Mouse (Mus musculus) gastrocnemius, adult 2 months (tissue): Measurements from ENCODE around the gene Scd1. TPM values are rescaled to one million over a fixed set of nuclear protein-coding genes. Genes with fewer than 3 reads are reported as not detected.

Source experiments
- DNase-seq: peaks from one replicate; pipeline ENCODE4 v3.0.0; 2022
- H3K27ac ChIP-seq: fragments of 200-600 bp; 2 replicates; pipeline ENCODE4 v1.8.1; 2022; ENCODE audit warnings: mild to moderate bottlenecking
- H3K4me3 ChIP-seq: fragments of 200-600 bp; 2 replicates; pipeline ENCODE4 v1.8.1; 2022; ENCODE audit warnings: mild to moderate bottlenecking, moderate library complexity
- CTCF ChIP-seq: fragments of 200-600 bp; IDR thresholded peaks from 2 replicates; pipeline ENCODE4 v1.8.1; 2022; ENCODE audit warnings: antibody characterized with exemption, mild to moderate bottlenecking, moderate library complexity
- intact Hi-C: fragments of 180-260 bp; cut with DNase I; formaldehyde crosslinking; loops from one replicate; pipeline ENCODE4 v1.15.1; 2025
- long read RNA-seq, 2 experiments: library from polyadenylated mRNA; stranded (forward); transcript quantifications; one replicate each; pipeline ENCODE4 v2.0.0; 2021
- total RNA-seq, 2 experiments: library from RNA; stranded (reverse); gene quantifications; 2 replicates each; pipeline ENCODE4 v1.2.3; 2021

Gene Scd1
- 10 to 100 TPM; 10.9 to 33.9 TPM for total RNA-seq
- long read RNA-seq, experiment 1, full-length matches to known transcripts: 8 of 14 reads
- long read RNA-seq, experiment 1, partial matches to known transcripts: 0 of 14 reads
- long read RNA-seq, experiment 1, other reads (novel, unspliced or antisense): 6 of 14 reads
- long read RNA-seq, experiment 2, full-length matches to known transcripts: 2 of 3 reads
- long read RNA-seq, experiment 2, partial matches to known transcripts: 0 of 3 reads
- long read RNA-seq, experiment 2, other reads (novel, unspliced or antisense): 1 of 3 reads

DNA sequence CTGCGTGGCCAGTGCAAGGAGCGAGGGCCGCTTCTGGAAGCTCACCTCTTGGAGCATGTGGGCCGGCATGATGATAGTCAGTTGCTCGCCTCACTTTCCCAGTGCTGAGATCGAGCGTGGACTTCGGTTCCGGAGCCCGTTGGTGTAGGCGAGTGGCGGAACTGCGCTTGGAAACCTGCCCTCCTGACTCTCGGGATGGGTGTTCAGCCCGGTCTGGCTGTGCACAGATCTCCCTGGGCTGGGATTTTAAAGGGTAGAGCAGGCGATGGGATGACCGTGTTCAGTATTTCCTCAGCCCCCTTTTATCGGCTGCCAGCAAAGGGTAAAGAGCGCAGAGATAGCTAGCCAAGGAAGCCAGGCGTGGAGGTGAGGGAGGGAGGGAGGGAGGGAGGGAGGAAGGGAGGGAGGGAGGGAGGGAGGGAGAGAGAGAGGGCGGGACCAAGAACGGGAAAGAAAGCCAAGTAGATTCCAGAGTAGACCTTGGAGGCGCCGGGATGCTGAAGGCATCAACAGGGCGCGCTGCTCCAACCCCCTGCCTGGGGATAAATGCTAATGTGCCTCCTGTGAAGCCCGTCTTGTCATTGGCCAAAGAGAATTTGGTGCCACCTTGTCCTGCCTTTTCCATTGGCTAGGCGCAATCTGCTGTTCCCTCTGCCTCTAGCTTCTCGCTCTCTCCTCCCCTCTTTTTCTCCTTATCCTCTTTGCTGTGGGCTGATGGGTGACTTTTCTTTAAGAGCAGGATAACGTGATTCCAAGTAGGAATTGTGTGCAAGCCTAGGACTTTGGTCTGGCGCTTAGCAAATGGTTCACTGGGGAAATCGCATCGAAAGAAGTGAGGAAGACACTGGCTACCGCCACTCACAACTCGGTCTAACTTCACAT lies at the start of gene Scd1:
TSS of gene Scd1 (minus strand) at position 539 of the 882 bp plus-strand sequence.
- H3K27ac ChIP-seq: peak within 1 kb of the TSS; percentile 87
- no peak for TF ChIP-seq CTCF
- intact Hi-C loops: loop anchor here (2.0 kb wide), 1 partner anchor 21 kb away; no protein-coding TSS in a partner anchor
- peak; percentile 77 for DNase-seq
- H3K4me3 ChIP-seq: peak within 1 kb of the TSS; percentile 64

DNA sequence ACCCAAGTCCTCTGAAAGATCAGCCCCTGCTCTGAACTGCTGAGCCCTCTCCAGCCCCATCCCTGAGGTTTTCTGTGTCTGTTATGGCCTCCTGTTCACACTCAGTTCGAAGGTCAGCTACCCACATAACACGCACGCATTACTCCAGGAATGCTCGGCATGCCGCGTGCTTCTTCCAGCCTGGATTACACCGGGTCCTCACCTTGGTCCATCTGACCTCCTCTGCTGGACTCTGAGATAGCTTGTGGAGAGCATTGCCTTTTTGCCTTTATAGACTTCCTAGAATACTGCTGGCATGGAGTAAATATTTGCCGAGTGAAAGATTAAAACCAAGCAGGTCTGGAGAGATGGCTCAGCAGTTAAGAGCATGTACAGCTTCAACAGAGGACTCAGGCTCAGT lies 47.7 kb upstream of the Scd1 start:
- no peak for DNase-seq
- Histone ChIP-seq H3K27ac (0 out of 2 replicates have a peak overlapping the region, but pooled peaks have one; percentile 53), H3K4me3 (no peak overlapping the region)
- no peak for TF ChIP-seq CTCF
- intact Hi-C loops: no loop called here

DNA sequence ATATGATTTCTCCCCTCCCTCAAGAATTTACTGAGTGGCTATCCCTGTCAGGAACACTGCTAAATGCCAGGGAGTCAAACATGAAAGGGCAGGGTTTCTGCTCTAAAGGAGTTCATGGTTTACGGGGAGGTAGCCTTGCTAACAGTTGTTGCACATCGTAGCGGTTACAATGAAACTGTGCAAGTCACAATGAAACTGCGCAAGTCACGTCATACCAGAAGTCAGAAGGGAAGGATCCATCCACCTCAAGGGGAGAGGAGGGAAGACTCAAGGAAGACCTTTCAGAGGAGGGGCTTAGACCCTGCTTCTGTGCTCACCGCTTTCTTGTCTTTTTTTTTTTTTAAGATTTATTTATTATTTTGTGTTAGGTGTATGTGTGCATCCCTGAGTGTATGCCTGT lies 47.2 kb upstream of the Scd1 start:
- Histone ChIP-seq H3K4me3 (no peak overlapping the region), H3K27ac (peak overlapping the region; percentile 53; the same call in 1 of the 2 replicates)
- intact Hi-C loops: no loop called here
- TF ChIP-seq CTCF: no peak
- no peak for DNase-seq

DNA sequence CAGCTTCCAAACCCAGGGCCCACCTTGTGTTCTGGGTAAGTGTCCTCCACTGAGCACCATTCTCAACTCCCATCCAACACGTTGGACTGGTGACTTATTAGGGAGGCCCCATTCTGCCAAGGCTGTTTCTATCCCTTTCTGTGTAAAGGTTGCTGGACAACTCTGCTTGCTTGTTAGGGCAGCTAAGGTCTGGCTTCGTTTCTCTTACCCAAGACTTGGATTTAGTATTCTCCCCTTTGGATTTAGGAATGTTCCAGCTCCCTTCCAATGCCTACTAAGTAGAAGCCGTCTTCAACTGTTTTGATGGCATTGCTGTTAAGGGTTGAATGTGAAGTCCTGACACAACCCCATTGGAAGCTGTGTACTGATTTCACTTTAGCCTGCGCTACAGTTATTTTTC lies 40.2 kb upstream of the Scd1 start:
- H3K27ac ChIP-seq: no peak overlapping the region
- no peak overlapping the region for H3K4me3 ChIP-seq
- DNase-seq: no peak
- no peak for TF ChIP-seq CTCF
- intact Hi-C loops: no loop called here

DNA sequence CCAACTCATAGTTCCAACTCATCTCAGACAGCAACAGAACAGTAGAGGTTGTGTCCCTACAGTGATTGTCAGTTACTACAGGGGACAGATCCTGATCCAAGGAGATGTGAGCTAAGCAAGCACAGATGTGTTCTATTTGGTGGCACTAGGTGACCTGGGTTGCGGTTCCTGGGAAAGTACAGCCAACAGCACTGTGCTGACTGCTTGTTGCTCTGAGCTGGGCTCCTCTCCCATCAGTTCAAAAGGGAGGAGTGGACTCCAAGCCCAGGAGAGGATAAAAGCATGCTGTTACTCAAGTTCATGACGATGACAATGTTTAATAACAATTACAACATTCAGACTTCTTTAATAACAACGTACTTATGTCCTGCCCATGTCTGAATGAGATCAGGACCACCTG lies 38.1 kb upstream of the Scd1 start:
- no peak for DNase-seq

DNA sequence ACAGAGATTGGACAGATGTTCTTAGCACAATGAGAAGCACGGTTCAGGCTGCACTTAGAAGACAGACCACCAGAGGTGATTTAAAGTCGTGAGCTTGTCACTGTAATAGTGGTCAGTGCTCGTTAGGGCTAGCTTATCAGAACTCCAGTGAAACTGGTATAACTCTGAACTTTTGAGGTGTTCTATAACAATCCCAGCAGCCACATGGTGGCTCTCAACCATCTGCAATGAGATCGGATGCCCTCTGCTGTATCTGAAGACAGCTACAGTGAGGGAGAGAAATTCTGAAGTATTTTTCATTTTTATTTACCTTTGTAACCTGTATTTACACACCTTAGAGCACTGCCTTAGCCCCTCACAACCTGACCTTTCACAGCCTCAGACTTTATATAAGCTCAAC lies 31.6 kb upstream of the Scd1 start:
- Histone ChIP-seq H3K27ac (no peak overlapping the region), H3K4me3 (no peak overlapping the region)
- no peak for DNase-seq
- intact Hi-C loops: no loop called here
- peak; percentile 21; the same call in 1 of the 2 replicates for TF ChIP-seq CTCF

More for the DNA sequence above, 38.1 kb upstream of the Scd1 start:
- Histone ChIP-seq H3K27ac (no peak overlapping the region), H3K4me3 (no peak overlapping the region)
- intact Hi-C loops: no loop called here
- TF ChIP-seq CTCF: no peak

DNA sequence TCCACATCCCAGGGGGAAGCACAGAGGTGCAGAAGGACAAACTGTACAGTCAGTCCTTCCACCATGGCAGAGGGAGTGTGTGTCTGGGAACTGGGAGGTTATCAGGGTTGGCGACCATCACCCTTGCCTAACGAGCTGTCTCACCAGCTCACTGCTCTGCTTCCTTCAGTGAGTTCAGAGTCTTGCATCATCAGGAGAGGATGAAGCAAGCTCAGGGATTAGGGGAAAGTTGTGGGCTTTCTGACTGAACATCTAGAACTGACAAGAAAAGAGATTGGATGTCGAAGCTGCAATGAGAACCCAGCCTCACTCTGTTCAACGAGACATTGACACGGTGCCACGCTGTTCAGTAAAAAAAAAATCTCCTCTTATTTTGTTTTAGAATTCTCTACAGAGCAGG lies 30.3 kb upstream of the Scd1 start:
- DNase-seq: no peak
- Histone ChIP-seq H3K27ac (no peak overlapping the region), H3K4me3 (no peak overlapping the region)
- TF ChIP-seq CTCF: no peak
- intact Hi-C loops: no loop called here

DNA sequence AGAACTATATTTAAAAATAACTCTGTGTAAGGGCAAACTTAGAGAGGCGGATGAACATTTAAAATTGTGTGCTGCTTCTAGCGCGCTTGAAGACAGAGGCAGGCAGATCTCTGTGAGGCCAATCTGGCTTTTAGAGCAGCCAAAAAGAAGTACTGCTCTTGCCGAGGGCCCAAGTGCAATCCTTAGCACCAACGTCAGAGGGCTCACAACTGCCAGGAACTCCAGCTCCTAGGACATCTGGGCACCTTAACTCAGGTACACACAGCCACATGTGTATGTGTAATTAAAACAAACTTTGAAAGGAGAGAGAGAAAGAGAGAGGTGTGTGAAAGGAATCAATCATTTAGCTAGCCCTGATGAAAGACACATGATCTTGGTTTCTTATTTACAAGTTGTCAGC lies 24.4 kb upstream of the Scd1 start:
- TF ChIP-seq CTCF: no peak
- intact Hi-C loops: no loop called here
- Histone ChIP-seq H3K27ac (no peak overlapping the region), H3K4me3 (no peak overlapping the region)
- DNase-seq: no peak

DNA sequence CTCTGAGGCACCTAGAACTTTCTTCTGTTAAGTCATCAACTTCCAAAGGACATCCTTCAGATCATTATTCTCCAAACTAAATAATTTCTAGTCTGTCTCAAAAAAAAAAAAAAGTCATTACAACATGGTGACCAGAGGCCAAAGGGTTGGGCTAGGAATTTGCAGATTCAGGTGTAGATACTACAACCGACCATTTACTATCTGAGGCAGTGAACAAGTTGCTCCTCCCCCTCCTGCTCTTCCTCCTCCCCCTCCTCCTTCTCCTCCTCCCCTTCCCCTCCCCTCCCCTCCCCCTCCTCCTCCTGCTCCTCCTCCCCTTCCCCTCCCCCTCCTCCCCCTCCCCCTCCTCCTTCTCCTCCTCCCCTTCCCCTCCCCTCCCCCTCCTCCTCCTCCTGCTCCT lies 20.0 kb upstream of the Scd1 start:
- intact Hi-C loops: no loop called here
- no peak for TF ChIP-seq CTCF
- Histone ChIP-seq H3K27ac (no peak overlapping the region), H3K4me3 (no peak overlapping the region)
- no peak for DNase-seq

DNA sequence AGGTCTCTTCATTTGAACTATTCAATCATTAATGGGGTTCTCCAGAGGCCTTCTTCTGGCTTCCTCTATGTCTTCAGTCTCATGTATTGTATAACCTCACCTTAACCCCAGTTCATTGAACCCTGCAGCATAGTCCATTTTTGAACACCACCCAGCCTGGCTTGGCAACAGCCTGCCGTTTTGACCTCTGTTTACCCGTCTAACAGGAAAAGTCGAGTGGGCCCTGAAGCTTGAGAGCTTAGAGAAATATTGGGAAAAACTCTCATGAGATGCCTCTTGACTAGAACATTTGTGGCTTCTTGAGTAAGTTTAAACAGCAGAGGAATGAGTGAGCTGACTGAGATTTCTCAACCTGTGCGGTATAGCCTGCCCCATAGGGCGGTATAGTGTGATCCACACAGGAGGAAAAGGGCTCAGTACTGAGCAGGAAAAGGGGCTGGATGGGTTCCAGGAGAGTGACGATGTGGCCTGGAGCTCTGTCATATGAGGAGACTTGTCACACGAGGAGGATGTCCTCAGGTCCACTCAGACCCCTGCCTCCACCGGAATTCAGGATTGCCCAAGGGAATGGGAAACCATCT lies 14.5 kb upstream of the Scd1 start:
- H3K4me3 ChIP-seq: no peak overlapping the region
- H3K27ac ChIP-seq: no peak overlapping the region
- DNase-seq: peak; percentile 56
- intact Hi-C loops: no loop called here
- no peak for TF ChIP-seq CTCF

DNA sequence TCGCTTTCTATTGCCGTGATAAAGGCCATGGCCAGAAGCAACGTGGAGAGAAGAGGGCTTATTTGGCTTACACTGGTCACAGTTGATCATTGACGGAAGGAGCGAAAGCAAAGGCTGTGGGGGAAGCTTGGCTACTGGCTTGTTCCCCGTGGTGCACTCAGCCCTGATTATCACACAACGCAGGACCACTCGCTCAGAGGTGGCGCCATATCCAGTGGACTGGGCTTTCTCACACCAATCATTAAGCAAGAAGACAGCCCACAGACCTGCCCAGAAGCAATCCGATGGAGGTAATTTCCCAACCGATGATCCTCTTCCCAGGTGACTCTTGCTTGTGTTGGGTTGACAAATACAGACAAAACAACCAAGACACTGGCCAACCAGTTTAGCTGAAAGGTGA lies 11.9 kb upstream of the Scd1 start:
- TF ChIP-seq CTCF: no peak
- intact Hi-C loops: loop anchor here (1.0 kb wide), 1 partner anchor 46 kb away; no protein-coding TSS in a partner anchor
- no peak for DNase-seq

DNA sequence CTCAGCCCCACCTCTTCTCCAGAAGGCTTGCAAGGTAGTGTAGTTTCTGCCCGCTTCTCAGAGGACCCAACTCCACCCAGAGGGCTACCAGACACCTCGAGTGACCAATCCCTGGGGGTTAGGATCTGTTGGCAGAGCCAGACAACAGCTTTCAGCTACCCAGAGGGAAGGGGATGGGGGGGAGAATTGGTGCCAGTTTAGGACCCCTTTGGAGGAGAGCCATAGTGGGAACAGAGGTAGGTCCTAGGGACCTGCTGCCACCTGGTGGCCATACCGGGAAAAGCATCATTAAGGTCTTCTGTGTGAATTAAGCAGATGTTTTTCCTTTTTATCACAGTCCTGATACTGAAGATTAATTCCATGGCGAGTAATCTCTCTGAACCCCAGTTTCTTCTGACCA lies 11.3 kb upstream of the Scd1 start:
- DNase-seq: peak; percentile 64
- Histone ChIP-seq H3K27ac (no peak overlapping the region), H3K4me3 (no peak overlapping the region)
- intact Hi-C loops: loop anchor here (1.0 kb wide), 1 partner anchor 46 kb away; no protein-coding TSS in a partner anchor
- peak; percentile 96; the same call in 1 of the 2 replicates for TF ChIP-seq CTCF

More for the DNA sequence above, 11.9 kb upstream of the Scd1 start:
- H3K27ac ChIP-seq: no peak overlapping the region
- H3K4me3 ChIP-seq: no peak overlapping the region

DNA sequence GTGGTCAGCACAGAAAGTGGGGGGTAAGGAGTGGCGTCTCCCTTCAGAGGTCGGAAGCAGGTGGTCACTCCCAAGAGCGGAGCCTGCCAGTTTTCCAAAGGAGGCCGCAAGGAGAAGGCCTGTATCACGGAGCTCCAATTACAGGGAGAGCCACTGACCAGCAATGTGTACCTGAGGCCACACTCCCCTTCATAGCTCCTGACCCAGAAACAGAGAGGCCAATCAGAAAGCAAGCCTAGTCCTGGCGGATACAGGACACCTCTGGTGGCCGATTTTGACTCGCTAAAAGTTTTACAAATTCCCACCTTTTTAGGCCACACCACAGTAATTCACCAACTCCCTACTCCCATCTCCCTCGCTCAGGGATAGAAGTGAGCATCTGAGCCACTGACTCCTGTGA lies 10.9 kb upstream of the Scd1 start:
- no peak overlapping the region for H3K4me3 ChIP-seq
- no peak for TF ChIP-seq CTCF
- intact Hi-C loops: no loop called here
- no peak overlapping the region for H3K27ac ChIP-seq
- no peak for DNase-seq
